Mouse (Mus musculus) ES-CJ7 (cell line): Measurements from ENCODE around the gene Hs3st2.

ENCODE experiments used
- DNase-seq: peaks from one replicate; pipeline ENCODE4 v3.0.0; 2011; ENCODE audit warnings: low read depth, low spot score

Hs3st2 gene

GRCm38 (mm10) chr7:121542458-121542857 lies 150.8 kb downstream of the Hs3st2 start:
- no peak for DNase-seq

GRCm38 (mm10) chr7:121549329-121550022 lies 157.8 kb downstream of the Hs3st2 start:
- no peak for DNase-seq
